Mouse (Mus musculus) midbrain, embryonic 10.5 days (tissue): ENCODE results near the gene 2010109A12Rik. TPM values are rescaled to one million over a fixed set of nuclear protein-coding genes. Genes with fewer than 3 reads are reported as not detected.

ENCODE experiments used
- polyA plus RNA-seq: library from polyadenylated mRNA; unstranded; fragments of >200 nt; fragmentation: Nextera tagmentation; extraction: Ambion mirVana; gene quantifications from 2 replicates; pipeline ENCODE4 v1.2.1, GENCODE M21; 2016

Gene 2010109A12Rik
- polyA plus RNA-seq, 1 experiment from 2014 or later, result 3.0 TPM

Other genes with a start within 250 kb of the 2010109A12Rik start
- 0.12 and 0.26 TPM in 2 replicates for gene Sowahb, start 161.5 kb upstream of the 2010109A12Rik start, polyA plus RNA-seq
- 251 and 274 TPM in 2 replicates for gene Sept11, start 113.1 kb upstream of the 2010109A12Rik start, polyA plus RNA-seq
- 105 and 115 TPM in 2 replicates for gene Ccni, start within 50 bp of the 2010109A12Rik start, polyA plus RNA-seq
- gene Ccng2, start 60.7 kb downstream of the 2010109A12Rik start, polyA plus RNA-seq, result 44.5 and 66.7 TPM in 2 replicates